Mouse (Mus musculus) hindbrain, embryonic 15.5 days (tissue): ENCODE measurements around the gene Olfr1211. TPM values are rescaled to one million over a fixed set of nuclear protein-coding genes. Genes with fewer than 3 reads are reported as not detected.

Source experiments
- ATAC-seq: fragments of 200-750 bp; cut with Nextera tagmentation; 2 replicates; pipeline ENCODE4 v1.8.0; 2017; ENCODE audit warnings: low read depth, moderate number of reproducible peaks, moderate TSS enrichment; ENCODE audit not compliant: low FRiP score
- H3K27ac ChIP-seq: fragments of 300-500 bp; sonication (generic); replicated peaks from 2 replicates; pipeline ENCODE4 v1.5.1; 2015; ENCODE audit warnings: mild to moderate bottlenecking, inconsistent platforms
- H3K27me3 ChIP-seq: fragments of 300-500 bp; sonication (generic); 2 replicates; pipeline ENCODE4 v1.6.1; 2015; ENCODE audit warnings: control low read depth, inconsistent platforms
- H3K36me3 ChIP-seq: fragments of 300-500 bp; sonication (generic); 2 replicates; pipeline ENCODE4 v1.6.1; 2015; ENCODE audit warnings: control low read depth, inconsistent platforms
- H3K4me1 ChIP-seq: fragments of 300-500 bp; sonication (generic); replicated peaks from 2 replicates; pipeline ENCODE4 v1.6.1; 2015; ENCODE audit warnings: control low read depth, inconsistent platforms
- H3K4me2 ChIP-seq: fragments of 300-500 bp; sonication (generic); 2 replicates; pipeline ENCODE4 v1.6.1; 2015; ENCODE audit warnings: moderate library complexity, mild to moderate bottlenecking, inconsistent platforms
- H3K4me3 ChIP-seq: fragments of 300-500 bp; sonication (generic); 2 replicates; pipeline ENCODE4 v1.5.1; 2015; ENCODE audit warnings: mild to moderate bottlenecking, inconsistent platforms
- H3K9ac ChIP-seq: fragments of 300-500 bp; sonication (generic); 2 replicates; pipeline ENCODE4 v1.6.1; 2015; ENCODE audit warnings: inconsistent platforms
- H3K9me3 ChIP-seq: fragments of 300-500 bp; sonication (generic); 2 replicates; pipeline ENCODE4 v1.6.1; 2016; ENCODE audit warnings: control low read depth, inconsistent platforms
- WGBS: fragments of 180-500 bp; shearing (Covaris S2); methylation state at CpG from one replicate; pipeline ENCODE4 v1.1.7; 2015; 5-methylcytosine and 5-hydroxymethylcytosine counted together
- polyA plus RNA-seq: library from polyadenylated mRNA; unstranded; fragments of >200 nt; fragmentation: Nextera tagmentation; extraction: Ambion mirVana; gene quantifications from 2 replicates; pipeline ENCODE4 v1.2.1, GENCODE M21; 2015

The Olfr1211 gene
- not detected in 2 replicates for polyA plus RNA-seq

DNA sequence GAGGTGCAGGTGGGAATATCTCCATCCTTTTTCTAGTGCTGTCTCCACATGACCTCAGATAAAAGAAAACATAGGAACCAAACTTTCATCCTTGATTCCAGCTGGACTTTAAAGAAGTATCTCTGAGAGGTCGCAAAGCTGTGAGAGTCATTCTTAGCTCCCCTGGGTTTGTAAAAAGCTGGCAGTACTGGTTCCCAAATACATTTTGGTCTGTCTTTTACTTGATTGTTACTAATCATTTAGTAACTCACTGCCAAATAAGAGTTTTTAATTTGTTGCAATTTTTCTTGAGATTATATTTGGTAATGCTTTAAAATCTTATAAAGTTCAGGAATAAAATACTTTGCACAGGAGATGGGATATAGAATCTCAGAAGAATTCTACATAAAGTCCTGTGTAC lies at the start of gene Olfr1211:
TSS of gene Olfr1211 (minus strand) at position 101 of the 400 bp plus-strand sequence.
- Histone ChIP-seq H3K4me3 (no peak within 1 kb of the TSS), H3K27ac (no peak within 1 kb of the TSS), H3K9me3 (no peaks in the 10 kb centered on the region), H3K9ac (no peak within 1 kb of the TSS), H3K4me2 (no peak within 1 kb of the TSS), H3K27me3 (no peaks in the 10 kb centered on the region), H3K36me3 (no peaks in the 10 kb centered on the region), H3K4me1 (no peaks in the 10 kb centered on the region)
- no peak for ATAC-seq
- 87% methylated on average over 1 of the region's 1 CpGs for WGBS

DNA sequence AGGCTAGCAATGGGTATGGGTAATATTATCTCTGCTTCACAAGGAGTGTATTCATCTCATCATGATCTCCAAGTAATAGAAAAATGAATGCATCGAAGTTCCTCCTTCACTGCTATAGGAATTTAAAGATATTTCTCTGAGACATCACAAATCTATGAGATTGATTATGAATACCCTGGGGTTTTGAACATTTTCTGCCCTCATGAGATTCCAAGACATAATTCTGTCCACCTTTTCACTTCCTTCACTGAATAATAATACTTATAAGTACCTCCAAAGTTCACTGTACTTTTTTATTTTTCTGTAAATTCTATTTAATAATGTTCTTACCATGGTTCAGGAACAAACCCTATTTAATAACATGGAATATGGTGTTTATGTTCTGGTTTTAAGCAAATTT lies 42.3 kb upstream of the Olfr1211 start, which contains the start of gene Gm13762:
TSS of gene Gm13762 (minus strand) at position 101 of the 400 bp plus-strand sequence.
- no peaks in the 10 kb centered on the region for H3K4me1 ChIP-seq
- H3K9me3 ChIP-seq: no peaks in the 10 kb centered on the region
- no peaks in the 10 kb centered on the region for H3K27me3 ChIP-seq
- H3K36me3 ChIP-seq: no peaks in the 10 kb centered on the region
- no peak within 1 kb of the TSS for H3K4me3 ChIP-seq
- no peak within 1 kb of the TSS for H3K4me2 ChIP-seq
- no peak within 1 kb of the TSS for H3K9ac ChIP-seq
- 95% methylated on average over 1 of the region's 1 CpGs for WGBS
- ATAC-seq: no peak
- H3K27ac ChIP-seq: no peak within 1 kb of the TSS

DNA sequence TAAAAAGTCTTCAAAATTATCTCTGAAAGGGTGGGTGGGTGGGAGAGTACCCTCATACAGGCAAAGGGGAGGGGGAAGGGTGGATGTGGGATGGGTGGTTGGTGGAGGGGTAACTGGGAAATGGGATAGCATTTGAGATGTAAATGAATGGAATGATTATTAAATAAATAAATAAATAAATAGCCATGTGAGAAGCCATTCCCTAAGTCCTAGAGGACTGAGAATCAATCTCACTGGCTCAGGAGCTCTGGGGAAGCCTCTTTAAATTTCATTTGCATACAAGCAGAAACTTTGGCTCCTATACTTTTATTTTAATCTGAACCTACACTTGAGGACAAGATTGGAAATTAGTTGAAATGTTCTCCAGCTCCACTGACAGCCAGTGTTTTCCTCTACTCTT lies 15.8 kb upstream of the Olfr1211 start, which contains the start of gene Olfr1212:
TSS of gene Olfr1212 (plus strand) at position 301 of the 400 bp plus-strand sequence.
- ATAC-seq: no peak
- Histone ChIP-seq H3K4me3 (no peak within 1 kb of the TSS), H3K9ac (no peak within 1 kb of the TSS)

DNA sequence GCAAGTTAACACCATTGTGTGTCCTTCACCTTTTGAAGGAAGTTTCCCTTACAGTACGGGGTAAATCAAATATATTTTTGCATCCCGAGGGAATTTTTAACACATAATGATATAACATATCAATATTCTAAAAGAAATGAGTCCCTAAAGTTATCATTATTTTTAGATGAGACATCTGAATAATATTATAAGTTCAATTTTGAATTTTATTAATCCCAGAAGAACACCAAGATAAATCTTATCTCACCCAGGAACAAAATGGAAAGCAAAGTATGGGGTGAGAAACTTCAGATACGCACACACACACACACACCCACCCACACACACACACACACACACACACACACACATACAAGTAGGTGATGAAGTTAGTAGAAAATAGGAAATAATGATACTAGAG lies 22.9 kb downstream of the Olfr1211 start, which contains the start of gene Olfr1209:
TSS of gene Olfr1209 (minus strand) at position 101 of the 400 bp plus-strand sequence.
- Histone ChIP-seq H3K9ac (no peak within 1 kb of the TSS), H3K27ac (no peak within 1 kb of the TSS), H3K36me3 (no peaks in the 10 kb centered on the region), H3K27me3 (no peaks in the 10 kb centered on the region), H3K4me2 (no peak within 1 kb of the TSS), H3K9me3 (no peaks in the 10 kb centered on the region), H3K4me3 (no peak within 1 kb of the TSS), H3K4me1 (no peaks in the 10 kb centered on the region)
- 94% methylated on average over 3 of the region's 3 CpGs for WGBS
- ATAC-seq: no peak

More for the DNA sequence above, 15.8 kb upstream of the Olfr1211 start, which contains the start of gene Olfr1212:
- Histone ChIP-seq H3K27me3 (no peaks in the 10 kb centered on the region), H3K4me2 (no peak within 1 kb of the TSS), H3K27ac (no peak within 1 kb of the TSS), H3K9me3 (no peaks in the 10 kb centered on the region), H3K4me1 (no peaks in the 10 kb centered on the region), H3K36me3 (no peaks in the 10 kb centered on the region)

DNA sequence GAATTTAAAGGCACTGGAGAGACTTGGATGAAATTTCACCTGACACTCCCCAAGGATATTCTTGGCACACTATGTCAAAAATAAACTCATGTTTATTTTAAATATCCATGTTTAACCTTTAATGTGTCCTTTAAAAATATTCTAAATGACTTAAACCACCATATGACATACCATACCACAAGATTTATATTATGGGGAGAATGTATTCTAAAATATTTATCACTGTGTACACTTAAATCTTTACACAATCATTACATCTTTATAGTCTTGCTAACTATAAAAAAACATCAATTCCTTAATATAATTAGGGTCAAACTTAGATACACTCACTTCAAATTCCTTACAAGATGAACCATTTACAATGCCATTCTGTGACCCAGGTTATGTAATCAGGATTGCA lies 35.7 kb downstream of the Olfr1211 start, which contains the start of gene Olfr1208:
TSS of gene Olfr1208 (minus strand) at position 101 of the 400 bp plus-strand sequence.
- Histone ChIP-seq H3K36me3 (no peaks in the 10 kb centered on the region), H3K9me3 (no peaks in the 10 kb centered on the region)
- no peak for ATAC-seq

More for the DNA sequence above, 35.7 kb downstream of the Olfr1211 start, which contains the start of gene Olfr1208:
- Histone ChIP-seq H3K27ac (no peak within 1 kb of the TSS), H3K4me2 (no peak within 1 kb of the TSS), H3K4me3 (no peak within 1 kb of the TSS), H3K9ac (no peak within 1 kb of the TSS), H3K4me1 (no peaks in the 10 kb centered on the region), H3K27me3 (no peaks in the 10 kb centered on the region)

Other genes starting within 250 kb of the Olfr1211 start
- gene Olfr1195, start 248.9 kb downstream of the Olfr1211 start, polyA plus RNA-seq: not detected in 2 replicates
- gene Olfr1196, start 233.5 kb downstream of the Olfr1211 start, polyA plus RNA-seq: not detected in 2 replicates
- not detected in 2 replicates for gene Olfr1197, start 205.7 kb downstream of the Olfr1211 start, polyA plus RNA-seq
- gene Olfr1198, start 186.7 kb downstream of the Olfr1211 start, polyA plus RNA-seq: not detected in 2 replicates
- not detected in 2 replicates for gene Olfr1199, start 177.6 kb downstream of the Olfr1211 start, polyA plus RNA-seq
- gene Olfr1200, start 167.6 kb downstream of the Olfr1211 start, polyA plus RNA-seq: not detected in 2 replicates
- gene Olfr1201, start 145.1 kb downstream of the Olfr1211 start, polyA plus RNA-seq: not detected in 2 replicates
- 0.04 TPM in 1 of 2 replicates, not detected in the other for gene Olfr1202, start 123.6 kb downstream of the Olfr1211 start, polyA plus RNA-seq
- not detected in 2 replicates for gene Olfr1205, start 108.4 kb downstream of the Olfr1211 start, polyA plus RNA-seq
- gene Olfr1204, start 88.8 kb downstream of the Olfr1211 start, polyA plus RNA-seq: not detected in 2 replicates
- gene Olfr1206, start 74.9 kb downstream of the Olfr1211 start, polyA plus RNA-seq: not detected in 2 replicates
- gene Olfr1208, start 35.8 kb downstream of the Olfr1211 start, polyA plus RNA-seq: not detected in 2 replicates
- not detected in 2 replicates for gene Olfr1209, start 23.0 kb downstream of the Olfr1211 start, polyA plus RNA-seq
- gene Olfr1212, start 15.9 kb upstream of the Olfr1211 start, polyA plus RNA-seq: not detected in 2 replicates
- not detected in 2 replicates for gene Gm13762, start 42.2 kb upstream of the Olfr1211 start, polyA plus RNA-seq
- not detected in 2 replicates for gene Olfr1214, start 54.5 kb upstream of the Olfr1211 start, polyA plus RNA-seq
- not detected in 2 replicates for gene Olfr1215, start 68.9 kb upstream of the Olfr1211 start, polyA plus RNA-seq
- gene Olfr1216, start 80.2 kb upstream of the Olfr1211 start, polyA plus RNA-seq: not detected in 2 replicates
- gene Olfr1217, start 94.0 kb upstream of the Olfr1211 start, polyA plus RNA-seq: not detected in 2 replicates
- gene Olfr1218, start 123.1 kb upstream of the Olfr1211 start, polyA plus RNA-seq: not detected in 2 replicates
- gene Olfr1219, start 145.4 kb upstream of the Olfr1211 start, polyA plus RNA-seq: not detected in 2 replicates
- not detected in 2 replicates for gene Olfr1220, start 168.7 kb upstream of the Olfr1211 start, polyA plus RNA-seq
- not detected in 2 replicates for gene Olfr1221, start 179.2 kb upstream of the Olfr1211 start, polyA plus RNA-seq
- not detected in 2 replicates for gene Olfr1222, start 194.9 kb upstream of the Olfr1211 start, polyA plus RNA-seq
- not detected in 2 replicates for gene Olfr1223, start 213.4 kb upstream of the Olfr1211 start, polyA plus RNA-seq
- not detected in 2 replicates for gene Olfr1224-ps1, start 226.0 kb upstream of the Olfr1211 start, polyA plus RNA-seq
- not detected in 2 replicates for gene Olfr1225, start 236.6 kb upstream of the Olfr1211 start, polyA plus RNA-seq